Comparison of ENCODE assay signal across 10 mouse cellular contexts in genomic region chr7:142563168-142563567, GRCm38 (mm10). TPM values are rescaled to one million over a fixed set of nuclear protein-coding genes. Genes with fewer than 3 reads are reported as not detected.
A peak's percentile ranks its signal among the peaks of the same experiment; 100 is the strongest.
DNase-seq lines count a peak whose midpoint lies in the region; ATAC-seq lines count a peak whose summit lies in the region.
"Had no signal": no experiment of that assay in that cellular context is flagged by ENCODE, and none has a peak within 500 bp of the region (broad histone marks: within the 10 kb centered on the region; RNA-seq: fewer than 3 reads in every experiment).

No protein-coding gene starts in this region.

- H3K36me3 ChIP-seq in kidney, embryonic 14.5 days (ENCODE audit: control insufficient read depth, insufficient read depth, low read length), result no peaks in the 10 kb centered on the region
- no peaks in the 10 kb centered on the region for H3K36me3 ChIP-seq in embryonic facial prominence, embryonic 13.5 days
- no peaks in the 10 kb centered on the region for H3K36me3 ChIP-seq in liver, embryonic 16.5 days (ENCODE audit: control insufficient read depth, insufficient read depth)
- no peaks in the 10 kb centered on the region for H3K36me3 ChIP-seq in forebrain, embryonic 11.5 days (ENCODE audit: control insufficient read depth, insufficient read depth, low read length)
- H3K36me3 ChIP-seq: neural tube, embryonic 12.5 days had no signal

- no peak overlapping the region for H3K4me2 ChIP-seq in kidney, embryonic 14.5 days (replicated peaks; ENCODE audit: low read depth, low read length)
- H3K4me2 ChIP-seq in embryonic facial prominence, embryonic 13.5 days, result no peak overlapping the region
- no peak overlapping the region for H3K4me2 ChIP-seq in liver, embryonic 16.5 days (ENCODE audit: low read depth, low read length)
- no peak overlapping the region for H3K4me2 ChIP-seq in forebrain, embryonic 11.5 days (ENCODE audit: low read depth, low read length, severe bottlenecking)
- H3K4me2 ChIP-seq: neural tube, embryonic 12.5 days had no signal

- no peak overlapping the region for H3K9ac ChIP-seq in kidney, embryonic 14.5 days (ENCODE audit: low read depth, low read length)
- H3K9ac ChIP-seq in embryonic facial prominence, embryonic 13.5 days, result 0 out of 2 replicates have a peak overlapping the region, but pooled peaks have one; percentile 27
- no peak overlapping the region for H3K9ac ChIP-seq in liver, embryonic 16.5 days (ENCODE audit: low read depth, low read length)
- no peak overlapping the region for H3K9ac ChIP-seq in forebrain, embryonic 11.5 days (ENCODE audit: low read length)
- H3K9ac ChIP-seq: neural tube, embryonic 12.5 days had no signal

- H3K27ac ChIP-seq in kidney, embryonic 14.5 days (ENCODE audit: low read depth, low read length), result no peak overlapping the region
- H3K27ac ChIP-seq in embryonic facial prominence, embryonic 13.5 days, result no peak overlapping the region
- peak overlapping the region; percentile 83 for H3K27ac ChIP-seq in liver, embryonic 16.5 days (ENCODE audit: low read length)
- H3K27ac ChIP-seq in forebrain, embryonic 11.5 days (ENCODE audit: low read depth, low read length), result no peak overlapping the region
- H3K27ac ChIP-seq: macrophage; neural tube, embryonic 12.5 days had no signal

- 19% methylated on average over 6 of the region's 6 CpGs for WGBS in kidney, embryonic 14.5 days
- 27% methylated on average over 6 of the region's 6 CpGs for WGBS in embryonic facial prominence, embryonic 13.5 days
- WGBS in liver, embryonic 16.5 days (ENCODE audit: insufficient replicate concordance), result 48% methylated on average over 6 of the region's 6 CpGs
- WGBS in forebrain, embryonic 11.5 days, result 37% methylated on average over 6 of the region's 6 CpGs

- no peak for DNase-seq in kidney, adult 18-20 months
- peak; percentile 49 for DNase-seq in cerebellum, adult 8-10 months
- no peak for DNase-seq in forebrain, embryonic 11.5 days (ENCODE audit: low spot score)
- DNase-seq in spleen, postnatal 36 days (ENCODE audit: low spot score in 2 of 2), result no peak
- DNase-seq: thymus, postnatal 25 days had no signal

- no peak overlapping the region for H3K4me3 ChIP-seq in kidney, embryonic 14.5 days (ENCODE audit: low read length)
- H3K4me3 ChIP-seq in embryonic facial prominence, embryonic 13.5 days, result no peak overlapping the region
- H3K4me3 ChIP-seq in liver, embryonic 16.5 days (ENCODE audit: low read depth, low read length), result no peak overlapping the region
- H3K4me3 ChIP-seq in forebrain, embryonic 11.5 days (ENCODE audit: low read depth, low read length), result no peak overlapping the region
- H3K4me3 ChIP-seq: neural tube, embryonic 12.5 days had no signal

- no peaks in the 10 kb centered on the region for H3K27me3 ChIP-seq in kidney, embryonic 14.5 days (ENCODE audit: control insufficient read depth, insufficient read depth, low read length)
- no peaks in the 10 kb centered on the region for H3K27me3 ChIP-seq in embryonic facial prominence, embryonic 13.5 days
- H3K27me3 ChIP-seq in liver, embryonic 16.5 days (ENCODE audit: control insufficient read depth, insufficient read depth, low read depth, low read length), result no peaks in the 10 kb centered on the region
- no peaks in the 10 kb centered on the region for H3K27me3 ChIP-seq in forebrain, embryonic 11.5 days (ENCODE audit: control insufficient read depth, insufficient read depth, low read length)
- H3K27me3 ChIP-seq: neural tube, embryonic 12.5 days had no signal

- H3K9me3 ChIP-seq in kidney, embryonic 14.5 days (ENCODE audit: control insufficient read depth, low read length), result no peaks in the 10 kb centered on the region
- H3K9me3 ChIP-seq in embryonic facial prominence, embryonic 13.5 days, result no peaks in the 10 kb centered on the region
- no peaks in the 10 kb centered on the region for H3K9me3 ChIP-seq in liver, embryonic 16.5 days (replicated peaks; ENCODE audit: control insufficient read depth, low read length)
- H3K9me3 ChIP-seq in forebrain, embryonic 11.5 days (ENCODE audit: control insufficient read depth, low read length), result no peaks in the 10 kb centered on the region
- H3K9me3 ChIP-seq: neural tube, embryonic 12.5 days had no signal

- H3K4me1 ChIP-seq in kidney, embryonic 14.5 days (ENCODE audit: control insufficient read depth, insufficient read depth, low read length), result peaks cover 66% of the 10 kb centered on the region
- H3K4me1 ChIP-seq in embryonic facial prominence, embryonic 13.5 days, result peaks cover 63% of the 10 kb centered on the region
- H3K4me1 ChIP-seq in liver, embryonic 16.5 days (ENCODE audit: control insufficient read depth, low read depth, low read length), result peaks cover 10% of the 10 kb centered on the region
- peaks cover 7% of the 10 kb centered on the region; the same call in 1 of the 2 replicates for H3K4me1 ChIP-seq in forebrain, embryonic 11.5 days (replicated peaks; ENCODE audit: control insufficient read depth, insufficient read depth, low read length)

- 0 out of 2 replicates have a peak, but pooled peaks have one; percentile 16 for ATAC-seq in kidney, embryonic 14.5 days (ENCODE audit: low FRiP score, low TSS enrichment)
- ATAC-seq in embryonic facial prominence, embryonic 13.5 days (ENCODE audit: insufficient number of reproducible peaks, insufficient read depth, low FRiP score, low TSS enrichment, low read depth), result no peak
- peak; percentile 69 for ATAC-seq in liver, embryonic 16.5 days (ENCODE audit: low read depth)
- ATAC-seq in forebrain, embryonic 11.5 days (replicated peaks; ENCODE audit: low FRiP score), result no peak

RNA-seq across cellular contexts. Expression of gene Mrpl23, which starts 30.7 kb away (rescaled TPM):
- polyA plus RNA-seq in kidney, embryonic 14.5 days (2014; fragmentation: Nextera tagmentation; extraction: Ambion mirVana), result 30.3 and 33.4 TPM in 2 replicates
- polyA plus RNA-seq in embryonic facial prominence, embryonic 13.5 days (2015; fragmentation: Nextera tagmentation; extraction: Ambion mirVana), result 36.0 and 36.7 TPM in 2 replicates
- polyA plus RNA-seq in liver, embryonic 16.5 days (2015; fragmentation: Nextera tagmentation; extraction: Ambion mirVana), result 10.9 and 11.4 TPM in 2 replicates
- polyA plus RNA-seq in forebrain, embryonic 11.5 days (2014; fragmentation: Nextera tagmentation; extraction: Ambion mirVana), result 18.3 and 18.7 TPM in 2 replicates

Comparison
In these comparisons a context has a peak if more than half of its experiments do, and no peak if none do; other contexts are left out.
1. ATAC-seq: peak in kidney, embryonic 14.5 days (single experiment) and liver, embryonic 16.5 days (single experiment); none in embryonic facial prominence, embryonic 13.5 days (single experiment) and forebrain, embryonic 11.5 days (single experiment).